Mouse (Mus musculus) CH12.LX (cell line): ENCODE measurements at regions not wholly inside any gene's neighbourhood (a gene's known extent, or its start where the extent isn't known, plus 50 kb on each side); places are given as distances from the start of the nearest gene placed in this dataset.

Experiments
- DNase-seq: peaks from one replicate; pipeline ENCODE4 v3.0.0-alpha.2; 2013; ENCODE audit errors: extremely low read depth
- H3K27ac ChIP-seq: 2 replicates; pipeline ENCODE4 v1.5.1; 2012; ENCODE audit warnings: low read depth, mild to moderate bottlenecking, control low read depth, moderate library complexity; ENCODE audit not compliant: insufficient read depth
- H3K27me3 ChIP-seq: replicated peaks from 2 replicates; pipeline ENCODE3; 2012; ENCODE audit warnings: inconsistent platforms
- H3K36me3 ChIP-seq, 2 experiments: replicated peaks in 1 of 2; 2 replicates each; pipeline versions ENCODE3 to v1.6.1; 2012; ENCODE audit warnings: inconsistent platforms in 1 of 2, low read length in 1 of 2, mild to moderate bottlenecking in 1 of 2, mixed read lengths in 1 of 2, moderate library complexity in 1 of 2; ENCODE audit not compliant: control insufficient read depth in 1 of 2, insufficient read depth in 1 of 2
- H3K4me1 ChIP-seq, 2 experiments: 2 replicates each; pipeline ENCODE4 v1.6.1; 2012; ENCODE audit warnings: inconsistent platforms in 1 of 2, moderate library complexity in 1 of 2; ENCODE audit not compliant: insufficient read depth in 2 of 2, control insufficient read depth in 1 of 2
- H3K4me2 ChIP-seq: 2 replicates; pipeline ENCODE4 v1.6.1; 2012; ENCODE audit warnings: low read depth, mild to moderate bottlenecking, control low read depth; ENCODE audit not compliant: poor library complexity, insufficient read depth, severe bottlenecking
- H3K4me3 ChIP-seq, 3 experiments: fragments of 150-350 bp in 1 of 3; sonication (generic) in 1 of 3; replicated peaks in 1 of 3; 2 replicates each; pipeline versions ENCODE3 to v1.5.1; 2011 to 2012; ENCODE audit warnings: low read depth in 2 of 3, low read length in 2 of 3, mild to moderate bottlenecking in 2 of 3, moderate library complexity in 2 of 3, control low read depth in 1 of 3, improper control_type of control experiment in 1 of 3, inconsistent platforms in 1 of 3, mixed read lengths in 1 of 3; ENCODE audit not compliant: poor library complexity in 1 of 3
- H3K79me2 ChIP-seq: replicated peaks from 2 replicates; pipeline ENCODE4 v1.6.1; 2012; ENCODE audit warnings: mild to moderate bottlenecking, moderate library complexity; ENCODE audit not compliant: control insufficient read depth, poor library complexity, insufficient read depth, severe bottlenecking; ENCODE audit errors: extremely low read depth
- H3K9ac ChIP-seq: 2 replicates; pipeline ENCODE4 v1.6.1; 2012; ENCODE audit warnings: low read depth, mild to moderate bottlenecking, control low read depth, moderate library complexity; ENCODE audit not compliant: insufficient read depth
- H3K9me3 ChIP-seq: replicated peaks from 2 replicates; pipeline ENCODE3; 2012; ENCODE audit warnings: low read length, inconsistent platforms, mixed read lengths
- BHLHE40 ChIP-seq: IDR thresholded peaks from 2 replicates; pipeline ENCODE4 v1.6.1; 2011; ENCODE audit warnings: mild to moderate bottlenecking, low read depth, low read length, improper control_type of control experiment
- CHD1 ChIP-seq: IDR thresholded peaks from 2 replicates; pipeline ENCODE4 v1.6.1; 2012; ENCODE audit warnings: low read depth, low read length, improper control_type of control experiment, inconsistent platforms
- CHD2 ChIP-seq: IDR thresholded peaks from 2 replicates; pipeline ENCODE4 v1.6.1; 2011; ENCODE audit warnings: low read length, improper control_type of control experiment
- E2F4 ChIP-seq: IDR thresholded peaks from 2 replicates; pipeline ENCODE4 v1.6.1; 2011; ENCODE audit warnings: low read depth, low read length, improper control_type of control experiment; ENCODE audit not compliant: insufficient replicate concordance
- ELF1 ChIP-seq: IDR thresholded peaks from 2 replicates; pipeline ENCODE4 v1.6.1; 2014; ENCODE audit warnings: low read depth, mild to moderate bottlenecking, inconsistent platforms, low read length, improper control_type of control experiment
- EP300 ChIP-seq: IDR thresholded peaks from 2 replicates; pipeline ENCODE4 v1.6.1; 2011; ENCODE audit warnings: low read length, improper control_type of control experiment
- ETS1 ChIP-seq: conservative IDR thresholded peaks from 2 replicates; pipeline ENCODE4 v1.6.1; 2012; ENCODE audit warnings: low read depth, mild to moderate bottlenecking, inconsistent platforms, low read length, improper control_type of control experiment, moderate library complexity
- GABPA ChIP-seq: IDR thresholded peaks from 2 replicates; pipeline ENCODE4 v1.6.1; 2012; ENCODE audit warnings: low read depth, low read length, improper control_type of control experiment, inconsistent platforms; ENCODE audit not compliant: insufficient replicate concordance
- HCFC1 ChIP-seq: IDR thresholded peaks from 2 replicates; pipeline ENCODE4 v1.6.1; 2012; ENCODE audit warnings: low read depth, mild to moderate bottlenecking, inconsistent platforms, low read length, improper control_type of control experiment
- IRF4 ChIP-seq: IDR thresholded peaks from 2 replicates; pipeline ENCODE4 v1.6.1; 2014; ENCODE audit warnings: low read depth, mild to moderate bottlenecking, inconsistent platforms, low read length, improper control_type of control experiment
- JUND ChIP-seq: conservative IDR thresholded peaks from 2 replicates; pipeline ENCODE4 v1.6.1; 2011; ENCODE audit warnings: low read depth, low read length, improper control_type of control experiment
- MAFK ChIP-seq: IDR thresholded peaks from 2 replicates; pipeline ENCODE4 v1.6.1; 2011; ENCODE audit warnings: low read length, improper control_type of control experiment; ENCODE audit not compliant: insufficient replicate concordance
- MAX ChIP-seq: IDR thresholded peaks from 2 replicates; pipeline ENCODE4 v1.6.1; 2011; ENCODE audit warnings: low read length, improper control_type of control experiment
- NELFE ChIP-seq: IDR thresholded peaks from 2 replicates; pipeline ENCODE4 v1.6.1; 2011; ENCODE audit warnings: low read depth, low read length, improper control_type of control experiment
- NRF1 ChIP-seq: IDR thresholded peaks from 2 replicates; pipeline ENCODE4 v1.6.1; 2014; ENCODE audit warnings: low read depth, mild to moderate bottlenecking, inconsistent platforms, low read length, improper control_type of control experiment, moderate library complexity
- PAX5 ChIP-seq: IDR thresholded peaks from 2 replicates; pipeline ENCODE4 v1.6.1; 2012; ENCODE audit warnings: low read length, inconsistent platforms, mixed read lengths
- POLR2AphosphoS2 ChIP-seq: IDR thresholded peaks from 2 replicates; pipeline ENCODE4 v1.6.1; 2011; ENCODE audit warnings: low read depth, low read length, improper control_type of control experiment
- SMC3 ChIP-seq: IDR thresholded peaks from 2 replicates; pipeline ENCODE4 v1.6.1; 2011; ENCODE audit warnings: low read depth, low read length, improper control_type of control experiment
- TBP ChIP-seq: conservative IDR thresholded peaks from 2 replicates; pipeline ENCODE4 v1.6.1; 2011; ENCODE audit warnings: low read depth, low read length, improper control_type of control experiment
- TCF12 ChIP-seq: IDR thresholded peaks from 2 replicates; pipeline ENCODE4 v1.6.1; 2014; ENCODE audit warnings: low read depth, mild to moderate bottlenecking, inconsistent platforms, low read length, improper control_type of control experiment
- UBTF ChIP-seq: IDR thresholded peaks from 2 replicates; pipeline ENCODE4 v1.6.1; 2012; ENCODE audit warnings: low read depth, mild to moderate bottlenecking, inconsistent platforms, low read length, improper control_type of control experiment, moderate library complexity
- ZMIZ1 ChIP-seq: IDR thresholded peaks from 2 replicates; pipeline ENCODE4 v1.6.1; 2012; ENCODE audit warnings: low read depth, mild to moderate bottlenecking, inconsistent platforms, low read length, improper control_type of control experiment
- dilution Hi-C: fragments of 300-500 bp; cut with MboI; formaldehyde crosslinking; loops from 2 replicates; pipeline ENCODE4 v1.14.3; 2020; ENCODE audit warnings: low sequenced_read_pairs; ENCODE audit not compliant: extremely low pct_unique_long_range_greater_than_20kb, extremely low pct_ligation_motif_present
- in situ Hi-C: fragments of 300-500 bp; cut with MboI; formaldehyde crosslinking; loops from 3 replicates; pipeline ENCODE4 v1.14.3; 2019; ENCODE audit warnings: low sequenced_read_pairs, low pct_ligation_motif_present, low pct_unique_long_range_greater_than_20kb, mixed read lengths

- H3K9me3 ChIP-seq: no peaks in the 10 kb centered on the region
- no peaks in the 10 kb centered on the region for H3K79me2 ChIP-seq
- DNase-seq: no peak
- H3K9ac ChIP-seq: no peak overlapping the region
- dilution Hi-C loops: no loop called here
- TF ChIP-seq ETS1 (no peak), NRF1 (no peak), EP300 (no peak), TBP (no peak), GABPA (no peak), NELFE (no peak), IRF4 (no peak), JUND (no peak), UBTF (no peak), SMC3 (no peak), HCFC1 (no peak), POLR2AphosphoS2 (no peak), ELF1 (no peak), TCF12 (no peak), MAX (no peak), MAFK (no peak), E2F4 (no peak), CHD2 (no peak)
- no peak overlapping the region for H3K4me3 ChIP-seq
- no peak overlapping the region for H3K27ac ChIP-seq
- H3K27me3 ChIP-seq: peaks cover 3% of the 10 kb centered on the region
- no peak overlapping the region for H3K4me2 ChIP-seq
- in situ Hi-C loops: no loop called here
- H3K4me1 ChIP-seq: no peaks in the 10 kb centered on the region
- H3K36me3 ChIP-seq: no peaks in the 10 kb centered on the region
These were observed 96.4 kb downstream of the Icos start for GRCm38 (mm10) chr1:61074127-61074526.

GRCm38 (mm10) chr1:61075335-61075734 lies 97.6 kb downstream of the Icos start:
- no peak for TF ChIP-seq EP300
- TF ChIP-seq PAX5: no peak
- no peak for TF ChIP-seq ZMIZ1
- no peak for TF ChIP-seq BHLHE40
- TF ChIP-seq JUND: no peak
- TF ChIP-seq CHD1: no peak
- Histone ChIP-seq H3K79me2 (no peaks in the 10 kb centered on the region), H3K9me3 (no peaks in the 10 kb centered on the region), H3K4me2 (no peak overlapping the region), H3K36me3 (no peaks in the 10 kb centered on the region), H3K4me3 (no peak overlapping the region), H3K9ac (no peak overlapping the region), H3K4me1 (no peaks in the 10 kb centered on the region), H3K27me3 (peaks cover 3% of the 10 kb centered on the region), H3K27ac (no peak overlapping the region)
- in situ Hi-C loops: no loop called here
- DNase-seq: no peak
- dilution Hi-C loops: no loop called here
